Mouse (Mus musculus) forebrain, embryonic 11.5 days (tissue): ENCODE results near the gene G0s2. TPM values are rescaled to one million over a fixed set of nuclear protein-coding genes. Genes with fewer than 3 reads are reported as not detected.

Experiments
- ATAC-seq: fragments of 200-750 bp; cut with Nextera tagmentation; replicated peaks from 2 replicates; pipeline ENCODE4 v1.8.0; 2017; ENCODE audit warnings: moderate TSS enrichment; ENCODE audit not compliant: low FRiP score
- DNase-seq: peaks from one replicate; pipeline ENCODE4 v3.0.0-alpha.2; 2017; ENCODE audit warnings: low spot score
- H3K27ac ChIP-seq: fragments of 300-500 bp; sonication (generic); 2 replicates; pipeline ENCODE4 v1.5.1; 2014; ENCODE audit warnings: low read depth, low read length
- H3K27me3 ChIP-seq: fragments of 300-500 bp; sonication (generic); 2 replicates; pipeline ENCODE4 v1.6.1; 2014; ENCODE audit warnings: mild to moderate bottlenecking, low read length, mixed read lengths; ENCODE audit not compliant: control insufficient read depth, insufficient read depth
- H3K36me3 ChIP-seq: fragments of 300-500 bp; sonication (generic); 2 replicates; pipeline ENCODE4 v1.6.1; 2014; ENCODE audit warnings: mild to moderate bottlenecking, low read length, moderate library complexity, mixed read lengths; ENCODE audit not compliant: control insufficient read depth, insufficient read depth
- H3K4me1 ChIP-seq: fragments of 300-500 bp; sonication (generic); replicated peaks from 2 replicates; pipeline ENCODE4 v1.6.1; 2014; ENCODE audit warnings: low read length, mixed read lengths; ENCODE audit not compliant: control insufficient read depth, insufficient read depth
- H3K4me2 ChIP-seq: fragments of 300-500 bp; sonication (generic); 2 replicates; pipeline ENCODE4 v1.6.1; 2014; ENCODE audit warnings: low read depth, mild to moderate bottlenecking, low read length, moderate library complexity, mixed read lengths; ENCODE audit not compliant: severe bottlenecking
- H3K4me3 ChIP-seq: fragments of 300-500 bp; sonication (generic); 2 replicates; pipeline ENCODE4 v1.5.1; 2014; ENCODE audit warnings: low read depth, low read length
- H3K9ac ChIP-seq: fragments of 300-500 bp; sonication (generic); 2 replicates; pipeline ENCODE4 v1.6.1; 2014; ENCODE audit warnings: low read length
- H3K9me3 ChIP-seq: fragments of 300-500 bp; sonication (generic); 2 replicates; pipeline ENCODE4 v1.6.1; 2016; ENCODE audit warnings: low read length, mixed read lengths; ENCODE audit not compliant: control insufficient read depth
- WGBS: fragments of 180-500 bp; shearing (Covaris S2); extraction: QIAGEN DNeasy Blood & Tissue Kit; methylation state at CpG from one replicate; pipeline ENCODE4 v1.1.7; 2014; 5-methylcytosine and 5-hydroxymethylcytosine counted together
- polyA plus RNA-seq: library from polyadenylated mRNA; unstranded; fragments of >200 nt; fragmentation: Nextera tagmentation; extraction: Ambion mirVana; gene quantifications from 2 replicates; pipeline ENCODE4 v1.2.1, GENCODE M21; 2014

G0s2 gene
- polyA plus RNA-seq: 6.5 and 6.8 TPM in 2 replicates

GRCm38 (mm10) chr1:193272916-193273601 is at the start of gene G0s2:
Gene G0s2 (minus strand): TSS chr1:193273217.
- peak; percentile 68 for DNase-seq
- Histone ChIP-seq H3K4me1 (peaks cover 11% of the 10 kb centered on the region), H3K9me3 (no peaks in the 10 kb centered on the region), H3K4me3 (peak within 1 kb of the TSS; percentile 35), H3K9ac (peak within 1 kb of the TSS; percentile 71), H3K27me3 (no peaks in the 10 kb centered on the region), H3K36me3 (no peaks in the 10 kb centered on the region), H3K4me2 (peak within 1 kb of the TSS; percentile 65), H3K27ac (peak within 1 kb of the TSS; percentile 46; the same call in 1 of the 2 replicates)
- peak; percentile 76 for ATAC-seq
- WGBS: 2% methylated on average over 16 of the region's 23 CpGs

GRCm38 (mm10) chr1:193320398-193320797 is 47.4 kb upstream of the G0s2 start:
- H3K4me2 ChIP-seq: no peak overlapping the region
- no peaks in the 10 kb centered on the region for H3K27me3 ChIP-seq
- H3K9ac ChIP-seq: no peak overlapping the region
- no peaks in the 10 kb centered on the region for H3K36me3 ChIP-seq
- no peaks in the 10 kb centered on the region for H3K9me3 ChIP-seq
- DNase-seq: no peak
- no peak overlapping the region for H3K4me3 ChIP-seq
- H3K27ac ChIP-seq: no peak overlapping the region
- WGBS: 95% methylated on average over 8 of the region's 8 CpGs
- no peaks in the 10 kb centered on the region for H3K4me1 ChIP-seq
- ATAC-seq: no peak

GRCm38 (mm10) chr1:193319721-193320120 is 46.7 kb upstream of the G0s2 start:
- Histone ChIP-seq H3K4me3 (no peak overlapping the region), H3K9ac (no peak overlapping the region), H3K9me3 (no peaks in the 10 kb centered on the region), H3K4me1 (no peaks in the 10 kb centered on the region), H3K27ac (no peak overlapping the region), H3K36me3 (no peaks in the 10 kb centered on the region), H3K27me3 (no peaks in the 10 kb centered on the region), H3K4me2 (no peak overlapping the region)
- DNase-seq (no peak), ATAC-seq (no peak)
- 59% methylated on average over 3 of the region's 3 CpGs for WGBS

GRCm38 (mm10) chr1:193317159-193317559 is 44.1 kb upstream of the G0s2 start:
- Histone ChIP-seq H3K27ac (no peak overlapping the region), H3K9ac (no peak overlapping the region), H3K4me3 (no peak overlapping the region), H3K27me3 (no peaks in the 10 kb centered on the region), H3K4me1 (no peaks in the 10 kb centered on the region), H3K36me3 (no peaks in the 10 kb centered on the region), H3K4me2 (no peak overlapping the region), H3K9me3 (no peaks in the 10 kb centered on the region)
- 66% methylated on average over 6 of the region's 6 CpGs for WGBS
- no peak for DNase-seq
- no peak for ATAC-seq

- Histone ChIP-seq H3K36me3 (no peaks in the 10 kb centered on the region), H3K27ac (no peak overlapping the region), H3K9ac (no peak overlapping the region), H3K9me3 (no peaks in the 10 kb centered on the region), H3K4me1 (no peaks in the 10 kb centered on the region), H3K27me3 (no peaks in the 10 kb centered on the region), H3K4me3 (no peak overlapping the region), H3K4me2 (no peak overlapping the region)
- no peak for DNase-seq
- ATAC-seq: no peak
- 85% methylated on average over 9 of the region's 9 CpGs for WGBS
Observed at GRCm38 (mm10) chr1:193316358-193316750, 43.3 kb upstream of the G0s2 start.

GRCm38 (mm10) chr1:193315705-193316357 is 42.8 kb upstream of the G0s2 start:
- Histone ChIP-seq H3K9me3 (no peaks in the 10 kb centered on the region), H3K9ac (no peak overlapping the region), H3K27ac (no peak overlapping the region), H3K4me2 (no peak overlapping the region), H3K36me3 (no peaks in the 10 kb centered on the region), H3K4me3 (no peak overlapping the region), H3K4me1 (no peaks in the 10 kb centered on the region), H3K27me3 (no peaks in the 10 kb centered on the region)
- WGBS: 87% methylated on average over 5 of the region's 5 CpGs
- no peak for ATAC-seq
- no peak for DNase-seq

- 64% methylated on average over 1 of the region's 1 CpGs for WGBS
Observed at GRCm38 (mm10) chr1:193311596-193311995, 38.6 kb upstream of the G0s2 start.

GRCm38 (mm10) chr1:193310519-193311085 is 37.6 kb upstream of the G0s2 start:
- Histone ChIP-seq H3K36me3 (no peaks in the 10 kb centered on the region), H3K4me3 (no peak overlapping the region), H3K4me1 (no peaks in the 10 kb centered on the region), H3K27ac (no peak overlapping the region), H3K27me3 (no peaks in the 10 kb centered on the region), H3K9me3 (no peaks in the 10 kb centered on the region), H3K4me2 (no peak overlapping the region), H3K9ac (no peak overlapping the region)
- ATAC-seq (no peak), DNase-seq (no peak)
- 85% methylated on average over 3 of the region's 3 CpGs for WGBS

More at GRCm38 (mm10) chr1:193311596-193311995, 38.6 kb upstream of the G0s2 start:
- Histone ChIP-seq H3K4me3 (no peak overlapping the region), H3K27me3 (no peaks in the 10 kb centered on the region), H3K9ac (no peak overlapping the region), H3K4me2 (no peak overlapping the region), H3K9me3 (no peaks in the 10 kb centered on the region), H3K36me3 (no peaks in the 10 kb centered on the region), H3K27ac (no peak overlapping the region), H3K4me1 (no peaks in the 10 kb centered on the region)
- DNase-seq: no peak
- ATAC-seq: no peak
